Comparison of ENCODE assay signal across 8 mouse cellular contexts in the genomic region with DNA sequence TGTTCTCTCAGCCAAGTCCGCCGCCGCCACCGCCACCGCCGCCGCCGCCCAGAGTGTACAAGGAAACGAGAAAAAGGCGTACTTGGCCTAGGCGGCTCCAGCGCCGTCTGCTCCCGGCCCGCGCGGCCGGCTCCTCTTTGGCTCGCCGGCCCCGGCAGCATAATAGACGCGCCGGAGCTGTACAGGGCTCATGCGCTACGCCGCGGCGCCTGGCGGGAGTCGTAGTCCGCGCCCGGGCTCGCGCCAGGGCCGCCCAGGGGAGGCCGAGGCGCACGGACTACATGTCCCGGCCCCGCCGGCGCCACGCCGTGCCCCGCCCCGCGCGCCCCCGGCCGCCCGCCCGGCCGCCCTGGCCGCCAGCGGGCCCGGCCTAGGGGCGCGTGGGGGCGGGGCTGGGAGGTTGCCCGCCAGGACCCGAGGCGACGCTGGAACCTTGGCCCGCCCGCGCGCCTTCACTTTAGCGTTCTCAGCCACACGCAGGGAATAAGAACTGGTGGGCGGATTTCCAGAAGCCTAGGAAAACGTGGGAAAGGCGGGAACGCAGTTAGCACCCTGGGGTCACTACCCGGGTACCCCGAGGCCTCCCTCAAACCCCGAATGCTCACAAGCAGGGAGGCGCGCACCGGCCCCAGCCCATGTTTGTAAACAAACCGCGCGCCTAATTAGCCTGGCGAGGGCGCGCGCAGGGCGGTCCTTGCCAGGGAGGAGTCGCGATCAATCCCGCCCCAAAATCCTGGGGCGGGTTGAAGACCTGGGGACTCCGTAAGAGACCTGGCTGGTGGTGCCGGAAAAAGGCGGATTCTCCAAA. TPM values are rescaled to one million over a fixed set of nuclear protein-coding genes. Genes with fewer than 3 reads are reported as not detected.
A peak's percentile ranks its signal among the peaks of the same experiment; 100 is the strongest.
DNase-seq lines count a peak whose midpoint lies in the region; ATAC-seq and TF ChIP-seq lines count a peak whose summit lies in the region.

No protein-coding gene starts in this region.

- no peaks in the 10 kb centered on the region for H3K27me3 ChIP-seq in CH12.LX (replicated peaks)
- no peaks in the 10 kb centered on the region for H3K27me3 ChIP-seq in forebrain, embryonic 12.5 days
- no peaks in the 10 kb centered on the region for H3K27me3 ChIP-seq in heart, postnatal 0 days (ENCODE audit: control insufficient read depth, insufficient read depth, low read length)
- H3K27me3 ChIP-seq in liver, embryonic 16.5 days (ENCODE audit: control insufficient read depth, insufficient read depth, low read depth, low read length) = no peaks in the 10 kb centered on the region
- H3K27me3 ChIP-seq in neural tube, embryonic 13.5 days = no peaks in the 10 kb centered on the region
- H3K27me3 ChIP-seq in testis, adult 2 months (ENCODE audit: control insufficient read depth, insufficient read depth, low read length) = no peaks in the 10 kb centered on the region

- dilution Hi-C loops in CH12.LX (cut with MboI; ENCODE audit: extremely low pct_ligation_motif_present, extremely low pct_unique_long_range_greater_than_20kb, low sequenced_read_pairs) = no loop called here

- peak overlapping the region; percentile 92 for H3K9ac ChIP-seq in CH12.LX (ENCODE audit: insufficient read depth, low read depth)
- H3K9ac ChIP-seq in forebrain, embryonic 12.5 days = peak overlapping the region; percentile 98
- peak overlapping the region; percentile 90 for H3K9ac ChIP-seq in heart, postnatal 0 days (replicated peaks; ENCODE audit: low read depth, low read length)
- peak overlapping the region; percentile 86 for H3K9ac ChIP-seq in liver, embryonic 16.5 days (ENCODE audit: low read depth, low read length)
- H3K9ac ChIP-seq in neural tube, embryonic 13.5 days = peak overlapping the region; percentile 98

- no peak for TF ChIP-seq EP300 in CH12.LX (IDR thresholded peaks at IDR 0.05; ENCODE audit: low read length)
- TF ChIP-seq EP300 in heart, postnatal 0 days (IDR thresholded peaks at IDR 0.05; ENCODE audit: low read depth) = peak; percentile 63; the same call in 1 of the 2 replicates

- H3K4me1 ChIP-seq in CH12.LX (ENCODE audit: control insufficient read depth in 1 of 2, insufficient read depth in 2 of 2) = peaks cover 11 to 52% of the 10 kb centered on the region in 2 experiments
- peaks cover 48% of the 10 kb centered on the region for H3K4me1 ChIP-seq in forebrain, embryonic 12.5 days
- peaks cover 42% of the 10 kb centered on the region for H3K4me1 ChIP-seq in heart, postnatal 0 days (ENCODE audit: control insufficient read depth, insufficient read depth)
- peaks cover 46% of the 10 kb centered on the region for H3K4me1 ChIP-seq in liver, embryonic 16.5 days (ENCODE audit: control insufficient read depth, low read depth, low read length)
- H3K4me1 ChIP-seq in neural tube, embryonic 13.5 days (replicated peaks) = peaks cover 47% of the 10 kb centered on the region
- peaks cover 25% of the 10 kb centered on the region for H3K4me1 ChIP-seq in testis, adult 2 months (ENCODE audit: control insufficient read depth, insufficient read depth, low read length)

- H3K36me3 ChIP-seq in CH12.LX (replicated peaks in 1 of 2; ENCODE audit: control insufficient read depth in 1 of 2, insufficient read depth in 1 of 2, low read length in 1 of 2) = peaks cover 0 to 15% of the 10 kb centered on the region in 2 experiments
- 0 out of 2 replicates have a peak, but pooled peaks cover 10% of the 10 kb centered on the region for H3K36me3 ChIP-seq in forebrain, embryonic 12.5 days (replicated peaks)
- no peaks in the 10 kb centered on the region for H3K36me3 ChIP-seq in heart, postnatal 0 days (replicated peaks; ENCODE audit: control insufficient read depth, insufficient read depth, low read length)
- no peaks in the 10 kb centered on the region for H3K36me3 ChIP-seq in liver, embryonic 16.5 days (ENCODE audit: control insufficient read depth, insufficient read depth)
- H3K36me3 ChIP-seq in neural tube, embryonic 13.5 days = 0 out of 2 replicates have a peak, but pooled peaks cover 4% of the 10 kb centered on the region
- H3K36me3 ChIP-seq in testis, adult 2 months (ENCODE audit: control insufficient read depth, insufficient read depth, low read length) = no peaks in the 10 kb centered on the region

- H3K4me3 ChIP-seq in CH12.LX (replicated peaks in 1 of 3; ENCODE audit: low read depth in 2 of 3, low read length in 2 of 3, poor library complexity in 1 of 3) = peak overlapping the region; percentile 66 to 91 (median 72)
- H3K4me3 ChIP-seq in forebrain, embryonic 12.5 days (replicated peaks) = peak overlapping the region; percentile 96
- peak overlapping the region; percentile 95 for H3K4me3 ChIP-seq in heart, postnatal 0 days (ENCODE audit: low read depth, low read length)
- H3K4me3 ChIP-seq in liver, embryonic 16.5 days (ENCODE audit: low read depth, low read length) = peak overlapping the region; percentile 80
- H3K4me3 ChIP-seq in neural tube, embryonic 13.5 days = peak overlapping the region; percentile 99
- peak overlapping the region; percentile 89 for H3K4me3 ChIP-seq in testis, adult 2 months (ENCODE audit: control insufficient read depth, low read depth, low read length)

- peak overlapping the region; percentile 95 for H3K4me2 ChIP-seq in CH12.LX (ENCODE audit: insufficient read depth, low read depth, poor library complexity, severe bottlenecking)
- H3K4me2 ChIP-seq in forebrain, embryonic 12.5 days = peak overlapping the region; percentile 93
- H3K4me2 ChIP-seq in heart, postnatal 0 days (ENCODE audit: low read depth, low read length) = peak overlapping the region; percentile 88
- H3K4me2 ChIP-seq in liver, embryonic 16.5 days (ENCODE audit: low read depth, low read length) = peak overlapping the region; percentile 89
- peak overlapping the region; percentile 96 for H3K4me2 ChIP-seq in neural tube, embryonic 13.5 days

- TF ChIP-seq POLR2A in CH12.LX (IDR thresholded peaks at IDR 0.05; ENCODE audit: low read depth, low read length) = peak; percentile 89
- peak; percentile 46 for TF ChIP-seq POLR2A in testis, adult 2 months (IDR thresholded peaks at IDR 0.05; ENCODE audit: control insufficient read depth, low read depth, low read length)

- TF ChIP-seq RAD21 in CH12.LX (IDR thresholded peaks at IDR 0.05; ENCODE audit: low read depth, low read length) = no peak

- no peak for TF ChIP-seq CTCF in CH12.LX (conservative IDR thresholded peaks at IDR 0.05 in 1 of 2, IDR thresholded peaks at IDR 0.05 in 1 of 2; ENCODE audit: low read depth in 2 of 2, low read length in 2 of 2)
- no peak for TF ChIP-seq CTCF in heart, postnatal 0 days (IDR thresholded peaks at IDR 0.05; ENCODE audit: low read depth)
- TF ChIP-seq CTCF in testis, adult 2 months (IDR thresholded peaks at IDR 0.05; ENCODE audit: control insufficient read depth, insufficient read depth, insufficient replicate concordance, low read depth, low read length) = no peak

- no peaks in the 10 kb centered on the region; the same call in 1 of the 2 replicates for H3K79me2 ChIP-seq in CH12.LX (replicated peaks; ENCODE audit: control insufficient read depth, extremely low read depth, insufficient read depth, poor library complexity, severe bottlenecking)

- in situ Hi-C loops in CH12.LX (cut with MboI; ENCODE audit: low pct_ligation_motif_present, low pct_unique_long_range_greater_than_20kb, low sequenced_read_pairs) = no loop called here

- ATAC-seq in forebrain, embryonic 12.5 days (ENCODE audit: low FRiP score) = peak; percentile 99
- ATAC-seq in heart, postnatal 0 days (ENCODE audit: insufficient read depth, low read depth) = peak; percentile 97
- ATAC-seq in liver, embryonic 16.5 days (ENCODE audit: low read depth) = peak; percentile 93
- peak; percentile 100 for ATAC-seq in neural tube, embryonic 13.5 days (ENCODE audit: low read depth)

- DNase-seq in CH12.LX (ENCODE audit: extremely low read depth) = peak; percentile 77
- peak; percentile 85 for DNase-seq in c-Kit-positive CD71-positive TER-119-negative erythroid progenitor cells, embryonic 14.5 days (ENCODE audit: low read depth)
- peak; percentile 94 for DNase-seq in heart, postnatal 0 days (ENCODE audit: low spot score)
- DNase-seq in kidney, postnatal 4 days = peak; percentile 92 to 96

- no peak overlapping the region; the same call in 1 of the 2 replicates for H3K27ac ChIP-seq in CH12.LX (ENCODE audit: insufficient read depth, low read depth)
- H3K27ac ChIP-seq in forebrain, embryonic 12.5 days = peak overlapping the region; percentile 99
- H3K27ac ChIP-seq in heart, postnatal 0 days (ENCODE audit: low read depth) = peak overlapping the region; percentile 96
- H3K27ac ChIP-seq in liver, embryonic 16.5 days (ENCODE audit: low read length) = peak overlapping the region; percentile 96
- H3K27ac ChIP-seq in neural tube, embryonic 13.5 days (replicated peaks) = peak overlapping the region; percentile 96
- peak overlapping the region; percentile 81 for H3K27ac ChIP-seq in testis, adult 2 months (ENCODE audit: control insufficient read depth, insufficient read depth, low read depth, low read length)

- WGBS in forebrain, embryonic 12.5 days = under 1% methylated on average over 86 of the region's 96 CpGs
- under 1% methylated on average over 65 of the region's 96 CpGs for WGBS in heart, postnatal 0 days
- WGBS in liver, embryonic 16.5 days (ENCODE audit: insufficient replicate concordance) = under 1% methylated on average over 68 of the region's 96 CpGs
- under 1% methylated on average over 44 of the region's 96 CpGs for WGBS in neural tube, embryonic 13.5 days

- no peaks in the 10 kb centered on the region for H3K9me3 ChIP-seq in CH12.LX (replicated peaks; ENCODE audit: low read length)
- H3K9me3 ChIP-seq in forebrain, embryonic 12.5 days = no peaks in the 10 kb centered on the region
- H3K9me3 ChIP-seq in heart, postnatal 0 days (replicated peaks; ENCODE audit: control insufficient read depth, low read length) = no peaks in the 10 kb centered on the region
- H3K9me3 ChIP-seq in liver, embryonic 16.5 days (replicated peaks; ENCODE audit: control insufficient read depth, low read length) = no peaks in the 10 kb centered on the region
- H3K9me3 ChIP-seq in neural tube, embryonic 13.5 days = no peaks in the 10 kb centered on the region

RNA-seq across cellular contexts. Expression of a gene that starts 31.8 kb away (rescaled TPM):
- 5.2 and 6.6 TPM in 2 replicates for total RNA-seq in CH12.LX (2012; rRNA removed)
- 2.5 TPM in 2 replicates for total RNA-seq in CH12.LX (2014; rRNA removed)
- 15.6 and 17.1 TPM in 2 replicates for polyA plus RNA-seq in CH12.LX (2012; ENCODE audit: insufficient read length, low read depth)
- polyA plus RNA-seq in forebrain, embryonic 12.5 days (2016; fragmentation: Nextera tagmentation; extraction: Ambion mirVana) = 140 and 155 TPM in 2 replicates
- 13.0 and 19.6 TPM in 2 replicates for total RNA-seq in heart, postnatal 0 days (2014; rRNA removed; ENCODE audit: low replicate concordance)
- 37.1 and 40.8 TPM in 2 replicates for polyA plus RNA-seq in heart, postnatal 0 days (2015; fragmentation: Nextera tagmentation; extraction: Ambion mirVana)
- polyA plus RNA-seq in liver, embryonic 16.5 days (2015; fragmentation: Nextera tagmentation; extraction: Ambion mirVana) = 21.5 and 24.3 TPM in 2 replicates
- polyA plus RNA-seq in neural tube, embryonic 13.5 days (2015; fragmentation: Nextera tagmentation; extraction: Ambion mirVana) = 122 and 144 TPM in 2 replicates
- 109 and 119 TPM in 2 replicates for polyA plus RNA-seq in testis, adult 2 months (2012; rRNA removed)

RNA-seq across cellular contexts. Expression of a gene that starts 33.6 kb away (rescaled TPM):
- 0.92 and 2.1 TPM in 2 replicates for total RNA-seq in CH12.LX (2012; rRNA removed)
- total RNA-seq in CH12.LX (2014; rRNA removed) = 0.74 and 1.2 TPM in 2 replicates
- polyA plus RNA-seq in CH12.LX (2012; ENCODE audit: insufficient read length, low read depth) = 1.2 and 1.8 TPM in 2 replicates
- polyA plus RNA-seq in forebrain, embryonic 12.5 days (2016; fragmentation: Nextera tagmentation; extraction: Ambion mirVana) = 16.4 and 18.4 TPM in 2 replicates
- 0.11 and 1.0 TPM in 2 replicates for total RNA-seq in heart, postnatal 0 days (2014; rRNA removed; ENCODE audit: low replicate concordance)
- 1.9 and 2.2 TPM in 2 replicates for polyA plus RNA-seq in heart, postnatal 0 days (2015; fragmentation: Nextera tagmentation; extraction: Ambion mirVana)
- polyA plus RNA-seq in liver, embryonic 16.5 days (2015; fragmentation: Nextera tagmentation; extraction: Ambion mirVana) = 0.32 and 0.67 TPM in 2 replicates
- polyA plus RNA-seq in neural tube, embryonic 13.5 days (2015; fragmentation: Nextera tagmentation; extraction: Ambion mirVana) = 30.0 and 30.5 TPM in 2 replicates
- 9.7 and 13.3 TPM in 2 replicates for polyA plus RNA-seq in testis, adult 2 months (2012; rRNA removed)

RNA-seq across cellular contexts. Expression of a gene that starts 39.3 kb away (rescaled TPM):
- total RNA-seq in CH12.LX (2012; rRNA removed) = 33.9 and 37.2 TPM in 2 replicates
- 55.5 and 56.0 TPM in 2 replicates for total RNA-seq in CH12.LX (2014; rRNA removed)
- polyA plus RNA-seq in CH12.LX (2012; ENCODE audit: insufficient read length, low read depth) = 54.8 and 54.9 TPM in 2 replicates
- 65.3 and 68.3 TPM in 2 replicates for polyA plus RNA-seq in forebrain, embryonic 12.5 days (2016; fragmentation: Nextera tagmentation; extraction: Ambion mirVana)
- total RNA-seq in heart, postnatal 0 days (2014; rRNA removed; ENCODE audit: low replicate concordance) = 21.8 and 31.7 TPM in 2 replicates
- polyA plus RNA-seq in heart, postnatal 0 days (2015; fragmentation: Nextera tagmentation; extraction: Ambion mirVana) = 17.1 and 17.8 TPM in 2 replicates
- polyA plus RNA-seq in liver, embryonic 16.5 days (2015; fragmentation: Nextera tagmentation; extraction: Ambion mirVana) = 22.2 and 22.4 TPM in 2 replicates
- polyA plus RNA-seq in neural tube, embryonic 13.5 days (2015; fragmentation: Nextera tagmentation; extraction: Ambion mirVana) = 36.6 and 39.7 TPM in 2 replicates
- 25.6 and 27.2 TPM in 2 replicates for polyA plus RNA-seq in testis, adult 2 months (2012; rRNA removed)

RNA-seq across cellular contexts. Expression of a gene that starts 48.9 kb away (rescaled TPM):
- total RNA-seq in CH12.LX (2012; rRNA removed) = 46.6 and 48.5 TPM in 2 replicates
- total RNA-seq in CH12.LX (2014; rRNA removed) = 31.5 and 31.7 TPM in 2 replicates
- polyA plus RNA-seq in CH12.LX (2012; ENCODE audit: insufficient read length, low read depth) = 46.8 and 47.3 TPM in 2 replicates
- polyA plus RNA-seq in forebrain, embryonic 12.5 days (2016; fragmentation: Nextera tagmentation; extraction: Ambion mirVana) = 15.0 and 17.2 TPM in 2 replicates
- total RNA-seq in heart, postnatal 0 days (2014; rRNA removed; ENCODE audit: low replicate concordance) = 15.6 and 16.8 TPM in 2 replicates
- polyA plus RNA-seq in heart, postnatal 0 days (2015; fragmentation: Nextera tagmentation; extraction: Ambion mirVana) = 2.3 and 2.4 TPM in 2 replicates
- polyA plus RNA-seq in liver, embryonic 16.5 days (2015; fragmentation: Nextera tagmentation; extraction: Ambion mirVana) = 4.9 and 5.9 TPM in 2 replicates
- 14.8 and 15.3 TPM in 2 replicates for polyA plus RNA-seq in neural tube, embryonic 13.5 days (2015; fragmentation: Nextera tagmentation; extraction: Ambion mirVana)
- 35.7 and 56.1 TPM in 2 replicates for polyA plus RNA-seq in testis, adult 2 months (2012; rRNA removed)
